8 mouse cellular contexts compared by ENCODE assay signal in the genomic region with DNA sequence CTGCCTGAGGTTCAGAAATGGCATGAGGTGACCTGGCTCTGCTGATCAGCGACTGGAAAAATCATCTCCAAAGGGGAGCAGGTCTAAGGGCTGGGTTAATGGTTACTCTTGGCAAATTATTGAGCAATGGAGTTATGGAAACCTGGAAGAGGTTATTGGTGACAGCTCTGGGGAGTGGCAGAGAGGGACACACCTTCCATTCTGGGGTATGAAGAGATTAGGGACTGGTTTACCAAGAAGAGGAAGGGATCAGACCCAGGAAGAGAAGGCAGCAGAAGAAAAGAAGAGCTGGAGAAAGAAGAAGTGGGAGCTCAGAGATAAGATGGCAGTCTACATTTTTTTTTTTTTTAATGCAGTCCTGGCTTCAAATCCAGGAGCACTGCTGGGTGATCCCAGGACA. TPM values are rescaled to one million over a fixed set of nuclear protein-coding genes. Genes with fewer than 3 reads are reported as not detected.
DNase-seq lines count a peak whose midpoint lies in the region; ATAC-seq and TF ChIP-seq lines count a peak whose summit lies in the region.

No protein-coding gene starts in this region.

- H3K4me1 ChIP-seq in embryonic facial prominence, embryonic 12.5 days: peaks cover 41% of the 10 kb centered on the region

- no peak overlapping the region for H3K4me2 ChIP-seq in embryonic facial prominence, embryonic 12.5 days (replicated peaks)

- ATAC-seq in embryonic facial prominence, embryonic 12.5 days (ENCODE audit: insufficient number of reproducible peaks, insufficient read depth, low FRiP score, low TSS enrichment): no peak
- no peak for ATAC-seq in inflammation-experienced regulatory T-cells, adult 6 months

- H3K36me3 ChIP-seq in embryonic facial prominence, embryonic 12.5 days: peaks cover 5% of the 10 kb centered on the region

- no peak overlapping the region for H3K9ac ChIP-seq in embryonic facial prominence, embryonic 12.5 days

- no peak for DNase-seq in left cerebral cortex, adult 2 months (ENCODE audit: extremely low spot score in 1 of 2, low spot score in 2 of 2)
- no peak for DNase-seq in left cerebral cortex, postnatal 4 days
- peak; percentile 92 for DNase-seq in kidney, adult 9 months
- peak; percentile 27 for DNase-seq in naive thymus-derived CD4-positive, alpha-beta T cell, adult 2 months (ENCODE audit: low read depth)
- no peak for DNase-seq in gastrocnemius, postnatal 36 days
- DNase-seq in left cerebral cortex, postnatal 14 days (ENCODE audit: low spot score in 2 of 2): no peak

- TF ChIP-seq CTCF in left cerebral cortex, adult 2 months (IDR thresholded peaks at IDR 0.05): no peak

- H3K27me3 ChIP-seq in embryonic facial prominence, embryonic 12.5 days: no peaks in the 10 kb centered on the region

- intact Hi-C loops in left cerebral cortex, adult 2 months (cut with DNase I): no loop called here
- intact Hi-C loops in left cerebral cortex, postnatal 4 days (cut with DNase I): no loop called here
- intact Hi-C loops in gastrocnemius, postnatal 36 days (cut with DNase I): no loop called here
- intact Hi-C loops in left cerebral cortex, postnatal 14 days (cut with DNase I): no loop called here

- no peaks in the 10 kb centered on the region for H3K9me3 ChIP-seq in embryonic facial prominence, embryonic 12.5 days

- H3K27ac ChIP-seq in left cerebral cortex, adult 2 months: peak overlapping the region; percentile 40; the same call in 1 of the 2 replicates
- H3K27ac ChIP-seq in embryonic facial prominence, embryonic 12.5 days: peak overlapping the region; percentile 58

- 54% methylated on average over 1 of the region's 1 CpGs for WGBS in embryonic facial prominence, embryonic 12.5 days

- H3K4me3 ChIP-seq in left cerebral cortex, adult 2 months: no peak overlapping the region
- H3K4me3 ChIP-seq in embryonic facial prominence, embryonic 12.5 days: no peak overlapping the region

RNA-seq across cellular contexts. Expression of gene Msh5, which starts 1.1 kb away (rescaled TPM):
- total RNA-seq in left cerebral cortex, adult 2 months (2021): under 1 TPM; 0.27 to 0.56 TPM
- 1 to 10 TPM; 2.0 to 3.2 TPM for total RNA-seq in left cerebral cortex, postnatal 4 days (2021)
- 3.7 and 4.2 TPM in 2 replicates for polyA plus RNA-seq in embryonic facial prominence, embryonic 12.5 days (2016; fragmentation: Nextera tagmentation; extraction: Ambion mirVana)
- total RNA-seq in gastrocnemius, postnatal 36 days (2021): under 1 TPM; 0.20 to 0.35 TPM
- polyA plus RNA-seq in inflammation-experienced regulatory T-cells, adult 6 months (2017; shearing (Covaris generic)): 1 to 10 TPM; 1.3 to 1.4 (median 1.4) TPM
- under 1 TPM; 0.59 to 0.75 TPM for total RNA-seq in left cerebral cortex, postnatal 14 days (2021)

RNA-seq across cellular contexts. Expression of gene Clic1, which starts 2.1 kb away (rescaled TPM):
- 1 to 10 TPM; 7.4 to 8.3 TPM for total RNA-seq in left cerebral cortex, adult 2 months (2021)
- total RNA-seq in left cerebral cortex, postnatal 4 days (2021): 10 to 100 TPM; 20.2 to 20.3 TPM
- polyA plus RNA-seq in embryonic facial prominence, embryonic 12.5 days (2016; fragmentation: Nextera tagmentation; extraction: Ambion mirVana): 205 and 211 TPM in 2 replicates
- total RNA-seq in gastrocnemius, postnatal 36 days (2021): 10 to 100 TPM; 10.9 to 12.0 TPM
- polyA plus RNA-seq in inflammation-experienced regulatory T-cells, adult 6 months (2017; shearing (Covaris generic)): 100 to 1,000 TPM; 487 to 766 (median 514) TPM
- 10 to 100 TPM; 10.1 to 13.8 TPM for total RNA-seq in left cerebral cortex, postnatal 14 days (2021)

RNA-seq across cellular contexts. Expression of gene Ddah2, which starts 11.1 kb away (rescaled TPM):
- 10 to 100 TPM; 10.1 to 11.0 TPM for total RNA-seq in left cerebral cortex, adult 2 months (2021)
- 100 to 1,000 TPM; 101 to 115 TPM for total RNA-seq in left cerebral cortex, postnatal 4 days (2021)
- 471 and 492 TPM in 2 replicates for polyA plus RNA-seq in embryonic facial prominence, embryonic 12.5 days (2016; fragmentation: Nextera tagmentation; extraction: Ambion mirVana)
- 1 to 10 TPM; 8.4 to 8.9 TPM for total RNA-seq in gastrocnemius, postnatal 36 days (2021)
- polyA plus RNA-seq in inflammation-experienced regulatory T-cells, adult 6 months (2017; shearing (Covaris generic)): 1 to 10 TPM in 2 of 3 experiments, under 1 TPM in 1; 0.91 to 3.0 (median 1.3) TPM
- 10 to 100 TPM; 16.9 to 19.4 TPM for total RNA-seq in left cerebral cortex, postnatal 14 days (2021)

RNA-seq across cellular contexts. Expression of gene Ly6g6c, which starts 17.5 kb away (rescaled TPM):
- not detected for total RNA-seq in left cerebral cortex, adult 2 months (2021)
- total RNA-seq in left cerebral cortex, postnatal 4 days (2021): not detected
- polyA plus RNA-seq in embryonic facial prominence, embryonic 12.5 days (2016; fragmentation: Nextera tagmentation; extraction: Ambion mirVana): not detected in 2 replicates
- not detected for total RNA-seq in gastrocnemius, postnatal 36 days (2021)
- polyA plus RNA-seq in inflammation-experienced regulatory T-cells, adult 6 months (2017; shearing (Covaris generic)): not detected
- not detected for total RNA-seq in left cerebral cortex, postnatal 14 days (2021)

RNA-seq across cellular contexts. Expression of gene Mpig6b, which starts 18.3 kb away (rescaled TPM):
- not detected for total RNA-seq in left cerebral cortex, adult 2 months (2021)
- not detected for total RNA-seq in left cerebral cortex, postnatal 4 days (2021)
- polyA plus RNA-seq in embryonic facial prominence, embryonic 12.5 days (2016; fragmentation: Nextera tagmentation; extraction: Ambion mirVana): 0.61 and 0.99 TPM in 2 replicates
- total RNA-seq in gastrocnemius, postnatal 36 days (2021): not detected
- polyA plus RNA-seq in inflammation-experienced regulatory T-cells, adult 6 months (2017; shearing (Covaris generic)): not detected
- not detected for total RNA-seq in left cerebral cortex, postnatal 14 days (2021)

Comparison
In these comparisons a context has a peak if more than half of its experiments do, and no peak if none do; other contexts are left out.
1. RNA of gene Ddah2, which starts 11.1 kb away (total RNA-seq): 101 to 115 TPM in left cerebral cortex, postnatal 4 days; 16.9 to 19.4 TPM in left cerebral cortex, postnatal 14 days, 10.1 to 11.0 TPM in left cerebral cortex, adult 2 months and 8.4 to 8.9 TPM in gastrocnemius, postnatal 36 days; every median in the first group is over 4 times any median in the second.
2. DNase-seq: peak in kidney, adult 9 months (single experiment) and naive thymus-derived CD4-positive, alpha-beta T cell, adult 2 months (single experiment); none in left cerebral cortex, adult 2 months (0 of 2), left cerebral cortex, postnatal 4 days (single experiment), gastrocnemius, postnatal 36 days (0 of 2) and left cerebral cortex, postnatal 14 days (0 of 2).